Mouse (Mus musculus): ENCODE data around the gene Rims1. TPM values are rescaled to one million over a fixed set of nuclear protein-coding genes. Genes with fewer than 3 reads are reported as not detected.
A peak's percentile ranks its signal among the peaks of the same experiment; 100 is the strongest.

Gene Rims1
- polyA plus RNA-seq, 1 experiment from 2014 or later = 7.6 TPM

DNA sequence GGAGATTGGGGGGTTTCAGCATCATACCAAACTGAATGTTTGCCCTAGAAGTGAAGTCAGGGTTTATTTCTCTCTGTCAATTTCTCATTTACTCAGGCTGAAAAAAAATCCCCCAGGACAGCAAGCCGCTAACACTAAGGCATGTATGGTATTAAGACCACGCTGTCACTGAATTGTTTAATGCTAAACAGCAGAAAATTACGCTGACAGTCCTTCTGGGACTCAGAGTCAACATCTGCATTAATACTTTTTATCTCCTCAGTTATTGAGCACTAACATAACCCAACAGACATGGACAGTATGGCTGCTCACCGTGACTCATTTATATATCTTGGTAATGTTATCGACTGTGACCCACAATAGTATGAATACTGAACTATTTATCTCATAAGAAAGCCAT is 43.0 kb downstream of the Rims1 start:
- Histone ChIP-seq H3K9me3 (no peaks in the 10 kb centered on the region), H3K4me1 (replicated peaks) (no peaks in the 10 kb centered on the region), H3K27ac (no peak overlapping the region), H3K36me3 (no peaks in the 10 kb centered on the region), H3K9ac (no peak overlapping the region), H3K4me3 (replicated peaks) (no peak overlapping the region), H3K4me2 (replicated peaks) (no peak overlapping the region), H3K27me3 (replicated peaks) (no peaks in the 10 kb centered on the region)
- 93% methylated on average over 5 of the region's 5 CpGs for WGBS
- ATAC-seq = no peak

DNA sequence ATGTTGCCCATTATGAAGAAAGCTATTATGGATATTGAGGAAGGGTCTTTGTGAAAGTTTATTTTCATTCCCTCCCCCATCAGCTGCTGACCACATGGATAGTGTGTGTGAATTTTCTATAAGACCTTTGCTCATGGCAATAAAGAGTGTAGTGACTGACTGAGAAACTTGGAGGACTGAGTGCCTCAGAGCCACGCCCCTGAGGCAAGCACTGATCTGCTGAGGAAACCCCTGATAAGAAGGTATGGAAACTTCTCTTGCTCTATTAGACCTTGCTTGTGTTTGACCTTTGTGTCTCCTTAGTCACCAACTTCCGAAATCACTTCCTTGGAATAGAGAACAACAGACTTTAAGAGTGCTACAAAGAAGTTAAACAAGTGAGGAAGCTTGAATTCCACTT is 55.3 kb downstream of the Rims1 start:
- Histone ChIP-seq H3K9ac (no peak overlapping the region), H3K4me3 (replicated peaks) (no peak overlapping the region), H3K4me1 (replicated peaks) (no peaks in the 10 kb centered on the region), H3K4me2 (replicated peaks) (no peak overlapping the region), H3K9me3 (no peaks in the 10 kb centered on the region), H3K27me3 (replicated peaks) (no peaks in the 10 kb centered on the region), H3K27ac (no peak overlapping the region), H3K36me3 (no peaks in the 10 kb centered on the region)
- peak; percentile 96 for ATAC-seq
- 64% methylated on average over 2 of the region's 2 CpGs for WGBS

GRCm38 (mm10) chr1:22744655-22745054 is 61.1 kb downstream of the Rims1 start:
- Histone ChIP-seq H3K9ac (no peak overlapping the region), H3K27ac (no peak overlapping the region), H3K36me3 (no peaks in the 10 kb centered on the region), H3K27me3 (replicated peaks) (no peaks in the 10 kb centered on the region), H3K9me3 (no peaks in the 10 kb centered on the region), H3K4me2 (replicated peaks) (no peak overlapping the region), H3K4me1 (replicated peaks) (no peaks in the 10 kb centered on the region), H3K4me3 (replicated peaks) (no peak overlapping the region)
- ATAC-seq = no peak
- WGBS = 85% methylated on average over 5 of the region's 5 CpGs

DNA sequence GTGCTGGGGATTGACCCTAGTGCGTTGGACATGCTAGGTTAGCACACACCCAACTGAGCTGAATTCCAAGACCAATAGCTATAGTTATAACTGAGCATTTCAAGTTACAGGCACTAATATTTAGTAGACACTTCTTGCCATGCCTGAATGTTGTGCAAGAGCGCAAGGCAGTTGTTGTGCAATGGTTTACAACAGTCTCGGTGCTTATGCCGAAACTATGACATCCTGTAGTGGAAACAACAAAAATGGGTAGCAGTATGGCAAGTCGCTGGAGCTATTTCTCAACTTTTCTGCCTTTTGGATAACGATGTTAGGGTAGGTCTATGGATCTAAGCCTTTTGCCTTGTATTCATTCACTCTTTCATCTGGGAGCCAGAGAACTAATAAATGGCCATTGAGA is 68.3 kb downstream of the Rims1 start:
- Histone ChIP-seq H3K4me2 (replicated peaks) (no peak overlapping the region), H3K27ac (no peak overlapping the region), H3K27me3 (replicated peaks) (no peaks in the 10 kb centered on the region), H3K4me1 (replicated peaks) (no peaks in the 10 kb centered on the region), H3K9me3 (no peaks in the 10 kb centered on the region), H3K4me3 (replicated peaks) (no peak overlapping the region), H3K9ac (no peak overlapping the region), H3K36me3 (no peaks in the 10 kb centered on the region)
- no peak for ATAC-seq
- WGBS = 90% methylated on average over 6 of the region's 6 CpGs

DNA sequence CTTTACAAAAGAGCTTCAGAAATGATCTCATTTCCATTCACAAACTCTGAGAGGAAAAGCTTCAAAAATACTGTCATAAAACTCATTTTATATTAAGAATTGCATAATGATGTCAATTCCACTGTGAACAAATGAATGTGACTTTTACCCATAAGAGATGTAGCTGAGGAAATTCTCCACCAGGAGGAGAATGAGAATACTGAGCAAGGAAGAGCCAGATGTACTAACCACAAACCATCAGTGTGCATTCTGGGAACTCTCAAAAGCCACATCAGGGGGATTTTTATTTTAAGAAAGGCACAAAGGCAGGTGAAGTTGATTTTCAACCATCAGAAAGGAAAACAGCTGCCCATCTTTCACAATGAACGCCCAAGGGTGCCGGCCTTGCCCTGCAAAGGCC is 71.4 kb downstream of the Rims1 start:
- no peak overlapping the region for H3K9ac ChIP-seq

DNA sequence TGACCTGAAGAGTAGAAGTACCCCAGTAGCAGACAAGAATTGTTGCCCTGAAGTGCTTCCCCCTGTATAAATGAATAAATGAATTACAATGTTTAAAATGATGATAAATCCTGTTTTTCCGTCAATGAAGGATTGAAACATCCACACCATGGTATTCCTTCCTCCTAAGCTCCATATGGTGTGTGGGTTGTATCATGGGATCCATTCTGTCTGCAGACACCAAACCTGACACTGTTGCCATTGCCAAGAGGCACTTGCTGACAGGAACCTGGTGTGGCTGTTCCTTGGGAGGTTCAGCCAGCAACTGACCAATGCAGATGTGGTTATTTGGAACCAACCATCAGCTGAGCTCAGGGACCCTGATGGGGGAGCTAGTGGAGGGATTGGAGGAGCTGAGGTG is 72.5 kb downstream of the Rims1 start:
- Histone ChIP-seq H3K9me3 (no peaks in the 10 kb centered on the region), H3K36me3 (no peaks in the 10 kb centered on the region), H3K4me1 (replicated peaks) (no peaks in the 10 kb centered on the region), H3K4me3 (replicated peaks) (no peak overlapping the region), H3K9ac (no peak overlapping the region), H3K27ac (no peak overlapping the region), H3K27me3 (replicated peaks) (no peaks in the 10 kb centered on the region), H3K4me2 (replicated peaks) (no peak overlapping the region)
- WGBS = 100% methylated on average over 1 of the region's 1 CpGs
- ATAC-seq = no peak

More for the DNA sequence above, 71.4 kb downstream of the Rims1 start:
- no peaks in the 10 kb centered on the region for H3K36me3 ChIP-seq
- no peaks in the 10 kb centered on the region for H3K9me3 ChIP-seq
- no peak for ATAC-seq
- H3K4me3 ChIP-seq (replicated peaks) = no peak overlapping the region
- WGBS = 88% methylated on average over 2 of the region's 2 CpGs
- H3K4me1 ChIP-seq (replicated peaks) = no peaks in the 10 kb centered on the region
- no peaks in the 10 kb centered on the region for H3K27me3 ChIP-seq (replicated peaks)
- no peak overlapping the region for H3K4me2 ChIP-seq (replicated peaks)
- no peak overlapping the region for H3K27ac ChIP-seq

- WGBS = 66% methylated on average over 4 of the region's 4 CpGs
- H3K9ac ChIP-seq = no peak overlapping the region
- H3K27me3 ChIP-seq (replicated peaks) = no peaks in the 10 kb centered on the region
- no peaks in the 10 kb centered on the region for H3K9me3 ChIP-seq
- no peak for ATAC-seq
- no peak overlapping the region for H3K4me3 ChIP-seq (replicated peaks)
- H3K4me2 ChIP-seq (replicated peaks) = no peak overlapping the region
- H3K4me1 ChIP-seq (replicated peaks) = no peaks in the 10 kb centered on the region
- H3K36me3 ChIP-seq = no peaks in the 10 kb centered on the region
- no peak overlapping the region for H3K27ac ChIP-seq
These were observed 77.6 kb downstream of the Rims1 start for GRCm38 (mm10) chr1:22728207-22728606.

- Histone ChIP-seq H3K4me2 (replicated peaks) (no peak overlapping the region), H3K4me1 (replicated peaks) (no peaks in the 10 kb centered on the region), H3K4me3 (replicated peaks) (no peak overlapping the region), H3K36me3 (no peaks in the 10 kb centered on the region), H3K9me3 (no peaks in the 10 kb centered on the region), H3K27ac (no peak overlapping the region), H3K27me3 (replicated peaks) (no peaks in the 10 kb centered on the region), H3K9ac (no peak overlapping the region)
- ATAC-seq = no peak
These were observed 84.1 kb downstream of the Rims1 start for GRCm38 (mm10) chr1:22721706-22722105.

GRCm38 (mm10) chr1:22720714-22721113 is 85.1 kb downstream of the Rims1 start:
- H3K27me3 ChIP-seq (replicated peaks) = no peaks in the 10 kb centered on the region
- WGBS = 70% methylated on average over 2 of the region's 2 CpGs
- H3K9ac ChIP-seq = no peak overlapping the region
- H3K9me3 ChIP-seq = no peaks in the 10 kb centered on the region
- no peaks in the 10 kb centered on the region for H3K36me3 ChIP-seq
- H3K4me3 ChIP-seq (replicated peaks) = no peak overlapping the region
- H3K27ac ChIP-seq = no peak overlapping the region
- no peak overlapping the region for H3K4me2 ChIP-seq (replicated peaks)
- no peak for ATAC-seq
- no peaks in the 10 kb centered on the region for H3K4me1 ChIP-seq (replicated peaks)

- H3K27ac ChIP-seq = no peak overlapping the region
- H3K27me3 ChIP-seq (replicated peaks) = no peaks in the 10 kb centered on the region
- 65% methylated on average over 2 of the region's 2 CpGs for WGBS
- H3K9me3 ChIP-seq = no peaks in the 10 kb centered on the region
- no peaks in the 10 kb centered on the region for H3K4me1 ChIP-seq (replicated peaks)
- H3K36me3 ChIP-seq = no peaks in the 10 kb centered on the region
- no peak overlapping the region for H3K9ac ChIP-seq
- no peak overlapping the region for H3K4me3 ChIP-seq (replicated peaks)
- no peak for ATAC-seq
- no peak overlapping the region for H3K4me2 ChIP-seq (replicated peaks)
These were observed 96.3 kb downstream of the Rims1 start for GRCm38 (mm10) chr1:22709461-22709860.

DNA sequence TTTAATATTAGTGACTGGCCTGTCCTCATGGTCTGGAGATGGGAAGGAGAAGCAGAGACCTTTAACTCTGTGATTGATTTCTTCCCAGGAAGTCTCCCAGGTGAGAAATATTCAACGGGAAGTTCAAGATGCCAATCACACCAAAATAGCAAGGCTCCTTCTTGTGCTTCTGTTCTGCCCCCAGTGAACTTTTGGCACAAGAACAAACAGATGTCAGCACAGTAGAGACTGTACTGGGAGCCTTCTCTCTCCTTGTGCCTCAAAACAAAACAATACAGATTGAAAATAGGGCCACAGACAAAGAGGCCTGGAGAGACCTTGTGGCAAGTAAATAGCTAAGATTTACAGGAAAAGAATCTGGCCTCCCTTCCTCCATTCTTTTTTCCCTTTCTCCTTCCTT is 110.7 kb downstream of the Rims1 start:
- Histone ChIP-seq H3K4me2 (replicated peaks) (no peak overlapping the region), H3K27ac (no peak overlapping the region), H3K4me3 (replicated peaks) (no peak overlapping the region), H3K36me3 (no peaks in the 10 kb centered on the region), H3K9ac (no peak overlapping the region), H3K9me3 (no peaks in the 10 kb centered on the region), H3K27me3 (replicated peaks) (no peaks in the 10 kb centered on the region), H3K4me1 (replicated peaks) (no peaks in the 10 kb centered on the region)
- 30% methylated on average over 1 of the region's 1 CpGs for WGBS
- ATAC-seq = no peak

- H3K27ac ChIP-seq = no peak overlapping the region
- H3K36me3 ChIP-seq = no peaks in the 10 kb centered on the region
- WGBS = 69% methylated on average over 2 of the region's 2 CpGs
- ATAC-seq = no peak
- H3K27me3 ChIP-seq (replicated peaks) = no peaks in the 10 kb centered on the region
- H3K4me1 ChIP-seq (replicated peaks) = no peaks in the 10 kb centered on the region
- H3K9ac ChIP-seq = no peak overlapping the region
- no peak overlapping the region for H3K4me3 ChIP-seq (replicated peaks)
- no peaks in the 10 kb centered on the region for H3K9me3 ChIP-seq
- H3K4me2 ChIP-seq (replicated peaks) = no peak overlapping the region
These were observed 111.3 kb downstream of the Rims1 start for GRCm38 (mm10) chr1:22694514-22694913.

DNA sequence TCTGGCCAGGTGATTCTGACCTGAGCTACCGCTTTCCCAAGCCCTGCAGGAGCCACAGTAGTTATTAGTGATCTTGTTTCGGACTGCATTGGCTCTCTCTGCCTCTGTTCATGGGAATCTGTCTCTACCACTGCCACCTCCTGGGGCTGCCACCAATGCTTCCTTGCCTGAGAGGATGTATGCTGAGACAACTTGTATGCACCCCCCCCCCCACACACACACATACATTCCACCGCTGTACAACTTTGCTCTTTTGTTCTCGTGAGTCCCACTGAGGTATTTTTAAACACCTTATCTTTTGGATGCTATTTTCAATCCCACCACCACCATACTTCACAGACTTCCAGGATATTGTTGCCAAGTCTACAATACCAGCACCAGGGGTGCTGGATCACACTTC is 122.3 kb downstream of the Rims1 start:
- Histone ChIP-seq H3K36me3 (no peaks in the 10 kb centered on the region), H3K9me3 (no peaks in the 10 kb centered on the region), H3K27me3 (replicated peaks) (no peaks in the 10 kb centered on the region), H3K4me2 (replicated peaks) (no peak overlapping the region), H3K9ac (no peak overlapping the region), H3K27ac (no peak overlapping the region), H3K4me3 (replicated peaks) (no peak overlapping the region), H3K4me1 (replicated peaks) (no peaks in the 10 kb centered on the region)
- ATAC-seq = no peak
- WGBS = 85% methylated on average over 4 of the region's 4 CpGs

DNA sequence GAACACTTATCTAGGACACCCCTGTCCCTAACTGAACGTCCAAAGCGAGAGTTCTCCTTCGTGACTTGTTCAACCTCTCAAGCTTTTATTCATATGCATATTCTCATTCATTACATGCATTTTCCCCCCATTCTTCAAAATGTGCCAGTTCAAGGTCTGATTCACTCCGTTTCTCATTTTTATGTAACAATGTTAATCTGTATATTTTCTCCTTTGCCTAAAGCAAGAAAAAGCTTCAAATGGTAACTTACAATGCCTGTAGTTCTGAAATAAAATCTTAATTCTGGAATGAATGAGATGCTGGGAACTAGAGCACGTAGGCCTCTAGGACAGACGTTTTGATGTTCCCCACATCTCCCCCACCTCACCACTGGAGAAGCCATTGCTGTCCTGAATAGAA is 141.6 kb downstream of the Rims1 start:
- Histone ChIP-seq H3K36me3 (no peaks in the 10 kb centered on the region), H3K4me1 (replicated peaks) (no peaks in the 10 kb centered on the region), H3K9me3 (no peaks in the 10 kb centered on the region), H3K27ac (no peak overlapping the region), H3K9ac (no peak overlapping the region), H3K4me2 (replicated peaks) (no peak overlapping the region), H3K4me3 (replicated peaks) (no peak overlapping the region), H3K27me3 (replicated peaks) (no peaks in the 10 kb centered on the region)
- ATAC-seq = no peak
- 85% methylated on average over 6 of the region's 6 CpGs for WGBS
